ENCODE assay signal across 11 mouse cellular contexts in genomic region chr7:35266666-35267065, GRCm38 (mm10). TPM values are rescaled to one million over a fixed set of nuclear protein-coding genes. Genes with fewer than 3 reads are reported as not detected.
DNase-seq lines count a peak whose midpoint lies in the region; ATAC-seq and TF ChIP-seq lines count a peak whose summit lies in the region.
"Had no signal": no experiment of that assay in that cellular context is flagged by ENCODE, and none has a peak within 500 bp of the region (broad histone marks: within the 10 kb centered on the region; RNA-seq: fewer than 3 reads in every experiment).

No protein-coding gene starts in this region.

- DNase-seq in hindbrain, postnatal 0 days (ENCODE audit: low spot score): no peak
- DNase-seq in hindbrain, embryonic 11.5 days (ENCODE audit: low spot score): no peak
- peak; percentile 22 for DNase-seq in thymus, postnatal 0 days (ENCODE audit: low spot score)
- no peak for DNase-seq in thymus, adult 18-20 months
- DNase-seq in c-Kit-negative CD71-positive TER-119-positive erythroid progenitor cells, embryonic 14.5 days (ENCODE audit: low read depth, low spot score): peak; percentile 31
- DNase-seq in thymus, postnatal 36 days: peak; percentile 12 to 18
- no peak for DNase-seq in urinary bladder, adult 2 months (ENCODE audit: low spot score)
- DNase-seq: kidney, adult 8-10 months had no signal

- no peaks in the 10 kb centered on the region for H3K4me1 ChIP-seq in hindbrain, postnatal 0 days (ENCODE audit: insufficient read depth, low read length)
- no peaks in the 10 kb centered on the region for H3K4me1 ChIP-seq in hindbrain, embryonic 11.5 days (replicated peaks; ENCODE audit: control insufficient read depth, insufficient read depth, low read length)
- H3K4me1 ChIP-seq in forebrain, embryonic 16.5 days (replicated peaks; ENCODE audit: control insufficient read depth, insufficient read depth, low read length): peaks cover 5% of the 10 kb centered on the region; the same call in 1 of the 2 replicates

- no peaks in the 10 kb centered on the region for H3K9me3 ChIP-seq in hindbrain, postnatal 0 days (ENCODE audit: low read length)
- no peaks in the 10 kb centered on the region for H3K9me3 ChIP-seq in hindbrain, embryonic 11.5 days (ENCODE audit: control insufficient read depth, low read length)
- no peaks in the 10 kb centered on the region for H3K9me3 ChIP-seq in forebrain, embryonic 16.5 days (ENCODE audit: control insufficient read depth, low read length)
- H3K9me3 ChIP-seq: forebrain, embryonic 15.5 days had no signal

- no peak overlapping the region for H3K4me2 ChIP-seq in hindbrain, postnatal 0 days (ENCODE audit: low read depth, low read length)
- no peak overlapping the region for H3K4me2 ChIP-seq in hindbrain, embryonic 11.5 days (replicated peaks; ENCODE audit: low read depth, low read length)
- no peak overlapping the region for H3K4me2 ChIP-seq in forebrain, embryonic 16.5 days (ENCODE audit: low read length)
- H3K4me2 ChIP-seq: forebrain, embryonic 15.5 days had no signal

- H3K9ac ChIP-seq in hindbrain, postnatal 0 days (replicated peaks; ENCODE audit: low read length): no peak overlapping the region
- no peak overlapping the region for H3K9ac ChIP-seq in hindbrain, embryonic 11.5 days (ENCODE audit: low read depth, low read length)
- H3K9ac ChIP-seq in forebrain, embryonic 16.5 days (replicated peaks; ENCODE audit: low read depth, low read length): no peak overlapping the region
- H3K9ac ChIP-seq: forebrain, embryonic 15.5 days had no signal

- no peaks in the 10 kb centered on the region for H3K36me3 ChIP-seq in hindbrain, postnatal 0 days (ENCODE audit: insufficient read depth, low read length)
- no peaks in the 10 kb centered on the region for H3K36me3 ChIP-seq in hindbrain, embryonic 11.5 days (ENCODE audit: control insufficient read depth, insufficient read depth, low read length)
- no peaks in the 10 kb centered on the region for H3K36me3 ChIP-seq in forebrain, embryonic 16.5 days (ENCODE audit: control insufficient read depth, insufficient read depth)
- H3K36me3 ChIP-seq: forebrain, embryonic 15.5 days had no signal

- no peak for ATAC-seq in hindbrain, postnatal 0 days
- no peak for ATAC-seq in hindbrain, embryonic 11.5 days (ENCODE audit: low FRiP score)
- ATAC-seq in forebrain, embryonic 16.5 days: no peak
- ATAC-seq: forebrain, embryonic 15.5 days; midbrain, embryonic 16.5 days had no signal

- H3K27me3 ChIP-seq in hindbrain, postnatal 0 days (ENCODE audit: insufficient read depth, low read length): no peaks in the 10 kb centered on the region
- H3K27me3 ChIP-seq in hindbrain, embryonic 11.5 days (ENCODE audit: control insufficient read depth, insufficient read depth, low read length): no peaks in the 10 kb centered on the region
- no peaks in the 10 kb centered on the region for H3K27me3 ChIP-seq in forebrain, embryonic 16.5 days (replicated peaks; ENCODE audit: control insufficient read depth, insufficient read depth, low read length)
- H3K27me3 ChIP-seq: forebrain, embryonic 15.5 days had no signal

- H3K4me3 ChIP-seq in hindbrain, postnatal 0 days (ENCODE audit: low read length): no peak overlapping the region
- H3K4me3 ChIP-seq in hindbrain, embryonic 11.5 days (ENCODE audit: low read depth, low read length): no peak overlapping the region
- H3K4me3 ChIP-seq in forebrain, embryonic 16.5 days (replicated peaks; ENCODE audit: low read length): no peak overlapping the region
- H3K4me3 ChIP-seq: forebrain, embryonic 15.5 days had no signal

- no peak overlapping the region for H3K27ac ChIP-seq in hindbrain, postnatal 0 days
- no peak overlapping the region for H3K27ac ChIP-seq in hindbrain, embryonic 11.5 days (ENCODE audit: low read depth, low read length)
- H3K27ac ChIP-seq in forebrain, embryonic 16.5 days (ENCODE audit: low read length): no peak overlapping the region
- H3K27ac ChIP-seq: forebrain, embryonic 15.5 days had no signal

- TF ChIP-seq CTCF in hindbrain, postnatal 0 days (IDR thresholded peaks at IDR 0.05; ENCODE audit: low read depth): peak; percentile 47

- WGBS in hindbrain, postnatal 0 days: 78% methylated on average over 4 of the region's 4 CpGs
- WGBS in hindbrain, embryonic 11.5 days: 66% methylated on average over 4 of the region's 4 CpGs
- 80% methylated on average over 4 of the region's 4 CpGs for WGBS in forebrain, embryonic 16.5 days

RNA-seq across cellular contexts. Expression of gene Lrp3, which starts 51.4 kb away (rescaled TPM):
- 132 and 137 TPM in 2 replicates for total RNA-seq in hindbrain, postnatal 0 days (2014; rRNA removed)
- polyA plus RNA-seq in hindbrain, postnatal 0 days (2015; fragmentation: Nextera tagmentation; extraction: Ambion mirVana): 20.2 and 20.7 TPM in 2 replicates
- 14.8 and 17.5 TPM in 2 replicates for polyA plus RNA-seq in hindbrain, embryonic 11.5 days (2014; fragmentation: Nextera tagmentation; extraction: Ambion mirVana)
- polyA plus RNA-seq in thymus, postnatal 0 days (2015; fragmentation: Nextera tagmentation; extraction: Ambion mirVana): 0.42 and 0.43 TPM in 2 replicates
- polyA plus RNA-seq in urinary bladder, adult 2 months (2012; rRNA removed): 13.3 and 19.3 TPM in 2 replicates
- polyA plus RNA-seq in forebrain, embryonic 16.5 days (2015; fragmentation: Nextera tagmentation; extraction: Ambion mirVana): 20.3 and 27.3 TPM in 2 replicates

RNA-seq across cellular contexts. Expression of gene Gpatch1, which starts 51.6 kb away (rescaled TPM):
- 7.0 and 7.5 TPM in 2 replicates for total RNA-seq in hindbrain, postnatal 0 days (2014; rRNA removed)
- polyA plus RNA-seq in hindbrain, postnatal 0 days (2015; fragmentation: Nextera tagmentation; extraction: Ambion mirVana): 17.9 and 18.9 TPM in 2 replicates
- polyA plus RNA-seq in hindbrain, embryonic 11.5 days (2014; fragmentation: Nextera tagmentation; extraction: Ambion mirVana): 18.1 and 19.5 TPM in 2 replicates
- polyA plus RNA-seq in thymus, postnatal 0 days (2015; fragmentation: Nextera tagmentation; extraction: Ambion mirVana): 15.6 and 16.8 TPM in 2 replicates
- 11.6 and 11.7 TPM in 2 replicates for polyA plus RNA-seq in urinary bladder, adult 2 months (2012; rRNA removed)
- polyA plus RNA-seq in forebrain, embryonic 16.5 days (2015; fragmentation: Nextera tagmentation; extraction: Ambion mirVana): 23.7 and 24.4 TPM in 2 replicates

Comparison
In these comparisons a context has a peak if more than half of its experiments do, and no peak if none do; other contexts are left out.
1. DNase-seq: peak in thymus, postnatal 0 days (single experiment), c-Kit-negative CD71-positive TER-119-positive erythroid progenitor cells, embryonic 14.5 days (single experiment) and thymus, postnatal 36 days (2 of 2); none in hindbrain, postnatal 0 days (single experiment), hindbrain, embryonic 11.5 days (single experiment), thymus, adult 18-20 months (0 of 2) and urinary bladder, adult 2 months (single experiment).